Mouse (Mus musculus) left cerebral cortex, postnatal 10 days (tissue): ENCODE measurements at regions not wholly inside any gene's neighbourhood (a gene's known extent, or its start where the extent isn't known, plus 50 kb on each side); places are given as distances from the start of the nearest gene placed in this dataset.

Experiments
- DNase-seq, 2 experiments: peaks; one replicate each; pipeline ENCODE4 v3.0.0; 2021 to 2022; ENCODE audit warnings: low spot score in 2 of 2, mixed read lengths in 1 of 2; ENCODE audit errors: extremely low spot score in 1 of 2
- intact Hi-C: fragments of 180-260 bp; cut with DNase I; formaldehyde crosslinking; loops from one replicate; pipeline ENCODE4 v1.15.1; 2025

GRCm38 (mm10) chr11:114212136-114212535 lies 145.3 kb upstream of the Sdk2 start:
- no peak for DNase-seq
- intact Hi-C loops: no loop called here

GRCm38 (mm10) chr11:114205192-114205591 lies 138.3 kb upstream of the Sdk2 start:
- no peak for DNase-seq
- intact Hi-C loops: no loop called here

GRCm38 (mm10) chr11:114203416-114203815 lies 136.6 kb upstream of the Sdk2 start:
- DNase-seq: no peak
- intact Hi-C loops: no loop called here

- no peak for DNase-seq
- intact Hi-C loops: no loop called here
Measured at GRCm38 (mm10) chr11:114202486-114202885, 135.6 kb upstream of the Sdk2 start.

GRCm38 (mm10) chr11:114199081-114199586 lies 132.3 kb upstream of the Sdk2 start:
- intact Hi-C loops: no loop called here
- DNase-seq: no peak

GRCm38 (mm10) chr11:114198317-114199032 lies 131.6 kb upstream of the Sdk2 start:
- peak; percentile 91 to 92 for DNase-seq
- intact Hi-C loops: no loop called here

- intact Hi-C loops: no loop called here
- DNase-seq: no peak
Measured at GRCm38 (mm10) chr11:114195291-114195690, 128.4 kb upstream of the Sdk2 start.

GRCm38 (mm10) chr11:114194055-114194706 lies 127.3 kb upstream of the Sdk2 start:
- no peak for DNase-seq
- intact Hi-C loops: no loop called here

GRCm38 (mm10) chr11:114193018-114193417 lies 126.2 kb upstream of the Sdk2 start:
- intact Hi-C loops: no loop called here
- no peak for DNase-seq

- intact Hi-C loops: no loop called here
- DNase-seq: no peak
Measured at GRCm38 (mm10) chr11:114191661-114192060, 124.8 kb upstream of the Sdk2 start.

GRCm38 (mm10) chr11:114184970-114185882 lies 118.4 kb upstream of the Sdk2 start:
- intact Hi-C loops: no loop called here
- DNase-seq: peak; percentile 45 to 49

GRCm38 (mm10) chr11:114184431-114184830 lies 117.6 kb upstream of the Sdk2 start:
- intact Hi-C loops: no loop called here
- DNase-seq: no peak

GRCm38 (mm10) chr11:114183231-114183630 lies 116.4 kb upstream of the Sdk2 start:
- no peak for DNase-seq
- intact Hi-C loops: no loop called here

GRCm38 (mm10) chr11:114178746-114179472 lies 112.1 kb upstream of the Sdk2 start:
- intact Hi-C loops: no loop called here
- no peak for DNase-seq

- no peak for DNase-seq
- intact Hi-C loops: no loop called here
Measured at GRCm38 (mm10) chr11:114177789-114178188, 110.9 kb upstream of the Sdk2 start.

GRCm38 (mm10) chr11:114177281-114177680 lies 110.4 kb upstream of the Sdk2 start:
- intact Hi-C loops: no loop called here
- DNase-seq: no peak

- intact Hi-C loops: no loop called here
- DNase-seq: no peak
Measured at GRCm38 (mm10) chr11:114176671-114177212, 109.9 kb upstream of the Sdk2 start.

GRCm38 (mm10) chr11:114175437-114176131 lies 108.7 kb upstream of the Sdk2 start:
- intact Hi-C loops: no loop called here
- no peak for DNase-seq
